Mouse (Mus musculus) retina, postnatal 1 day (tissue): ENCODE measurements around the gene Safb2.
"Not testable (repeated sequence)": the region's sequence is repeated elsewhere in the genome, so short reads cannot be mapped to it uniquely, and the experiment has no call there.

Experiments
- DNase-seq: peaks from one replicate; pipeline ENCODE4 v3.0.0-alpha.2; 2012

Gene Safb2

DNA sequence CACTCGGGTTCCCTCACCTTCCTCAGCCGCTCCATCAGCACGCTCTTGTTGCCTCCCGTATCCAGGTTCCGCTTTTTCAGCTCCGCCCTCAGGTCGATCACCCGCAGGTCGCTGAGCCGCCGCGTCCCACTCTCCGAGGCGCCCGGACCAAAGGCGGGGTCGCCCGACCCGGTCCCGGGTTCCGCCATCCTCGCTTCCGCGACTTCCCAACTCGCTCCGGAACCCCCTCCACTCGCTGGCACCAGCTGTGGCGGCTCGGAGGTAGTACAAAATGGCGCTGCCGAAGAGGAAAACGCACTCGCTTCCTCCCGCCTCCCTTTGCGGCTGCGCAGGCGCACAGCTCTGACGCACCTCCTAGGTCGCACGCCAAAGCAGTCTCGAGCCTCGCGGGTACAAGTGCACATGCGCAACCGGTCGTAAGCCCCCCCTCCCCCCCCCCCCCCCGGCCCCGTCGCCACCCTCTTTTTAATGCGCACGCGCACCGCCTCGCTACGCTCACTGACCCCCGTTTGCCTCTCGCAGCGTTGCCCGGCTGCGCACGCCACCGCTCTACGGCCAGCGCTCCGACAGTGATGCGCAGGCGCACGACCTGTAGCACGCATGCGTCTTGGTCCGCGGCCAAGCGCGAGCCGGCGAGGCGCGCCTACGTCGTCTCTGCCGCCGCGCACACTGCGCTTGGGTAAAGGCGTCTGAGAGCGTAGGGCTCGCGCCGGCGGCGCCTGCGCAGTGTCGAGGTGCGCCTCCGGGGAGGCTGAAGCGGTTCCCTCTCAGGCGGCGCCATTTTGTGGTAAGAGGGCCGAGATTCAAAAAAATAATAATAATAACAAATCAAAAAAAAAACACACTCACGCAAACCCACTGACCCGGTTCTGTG, at the start of gene Safb2, which contains the start of gene Safb:
Gene Safb2, minus strand, starts transcription at position 329 of the 874 bp plus-strand sequence.
Gene Safb, plus strand, starts transcription at position 569 of the 874 bp plus-strand sequence.
- peak; percentile 99 for DNase-seq

DNA sequence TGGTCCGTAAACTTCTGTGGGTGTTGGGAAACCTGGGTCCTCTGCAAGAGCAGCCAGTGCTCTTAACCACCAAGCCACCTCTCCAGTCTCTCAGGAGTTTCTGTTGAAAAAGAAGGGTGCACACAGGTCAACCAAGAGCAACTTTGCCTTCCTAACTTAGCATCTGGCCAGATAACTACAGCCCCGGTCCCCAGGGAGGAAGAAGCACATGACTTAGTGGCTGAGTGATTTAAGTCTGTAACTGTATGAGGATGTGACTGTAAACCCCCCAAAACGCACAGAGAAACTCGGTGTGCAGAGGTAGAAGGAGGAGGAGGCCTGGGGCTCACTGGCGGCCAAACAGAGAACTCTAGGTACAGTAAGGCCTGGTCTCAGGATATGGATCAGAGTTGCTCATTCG, 49.6 kb upstream of the Safb2 start:
- no peak for DNase-seq

DNA sequence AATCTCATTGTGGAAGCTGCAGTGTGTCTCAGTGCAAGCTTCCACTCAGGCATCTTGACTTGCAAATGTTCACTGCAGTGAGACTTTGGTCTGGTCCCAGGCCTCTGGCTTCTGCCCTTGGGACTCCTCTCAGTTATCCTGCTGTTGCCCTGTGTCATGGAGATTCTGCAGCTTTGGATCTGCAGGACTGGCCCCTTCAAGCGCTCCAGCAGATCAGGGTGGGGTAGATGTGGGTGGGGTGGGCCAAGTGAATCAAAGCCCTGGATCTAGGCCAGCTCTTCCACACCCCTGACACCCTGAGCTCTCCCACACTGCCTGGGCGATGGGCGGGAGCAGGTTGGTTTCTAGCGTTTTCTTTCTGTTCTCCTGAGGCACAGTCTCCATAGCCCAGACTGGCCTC, 47.4 kb upstream of the Safb2 start:
- DNase-seq, result no peak

DNA sequence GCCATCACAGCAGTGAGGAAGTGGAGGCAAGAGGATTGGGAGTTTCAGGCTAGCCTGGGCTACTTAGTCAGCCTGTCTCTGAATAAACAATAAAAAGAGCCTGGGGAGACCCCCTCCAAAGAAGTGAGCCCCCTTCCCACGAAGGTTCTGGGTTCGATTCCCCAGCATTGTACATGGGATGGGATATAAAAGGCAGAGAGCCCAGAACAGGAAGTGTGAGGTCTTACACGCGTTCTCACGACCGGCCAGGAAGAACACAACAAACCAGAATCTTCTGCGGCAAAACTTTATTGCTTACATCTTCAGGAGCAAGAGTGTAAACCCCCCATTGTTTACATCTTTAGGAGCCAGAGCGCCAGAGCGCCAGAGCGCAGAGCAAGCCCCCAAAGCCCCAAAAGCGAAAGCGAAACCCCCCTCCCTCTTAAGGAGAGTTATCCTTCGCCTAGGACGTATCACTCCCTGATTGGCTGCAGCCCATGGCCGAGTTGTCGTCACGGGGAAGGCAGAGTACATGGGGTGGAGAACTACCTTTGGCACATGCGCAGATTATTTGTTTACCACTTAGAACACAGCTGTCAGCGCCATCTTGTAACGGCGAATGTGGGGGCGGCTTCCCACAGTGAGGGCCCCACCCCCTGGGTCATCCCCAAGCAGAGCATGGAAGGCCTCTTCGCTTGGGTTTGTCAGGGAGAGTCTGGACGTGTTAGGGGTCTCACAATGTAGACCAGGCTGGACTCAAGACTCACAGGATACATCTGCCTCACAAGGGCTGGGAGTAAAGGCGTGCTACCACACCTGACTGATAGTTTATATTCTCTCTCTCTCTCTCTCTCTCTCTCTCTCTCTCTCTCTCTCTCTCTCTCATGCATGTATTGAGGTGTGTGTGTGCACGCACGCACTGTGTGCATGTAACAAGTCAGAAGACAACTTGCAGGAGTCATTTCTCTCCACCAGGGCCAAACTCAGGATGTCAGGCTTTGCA, 45.7 kb upstream of the Safb2 start:
- DNase-seq, result not testable (repeated sequence)

DNA sequence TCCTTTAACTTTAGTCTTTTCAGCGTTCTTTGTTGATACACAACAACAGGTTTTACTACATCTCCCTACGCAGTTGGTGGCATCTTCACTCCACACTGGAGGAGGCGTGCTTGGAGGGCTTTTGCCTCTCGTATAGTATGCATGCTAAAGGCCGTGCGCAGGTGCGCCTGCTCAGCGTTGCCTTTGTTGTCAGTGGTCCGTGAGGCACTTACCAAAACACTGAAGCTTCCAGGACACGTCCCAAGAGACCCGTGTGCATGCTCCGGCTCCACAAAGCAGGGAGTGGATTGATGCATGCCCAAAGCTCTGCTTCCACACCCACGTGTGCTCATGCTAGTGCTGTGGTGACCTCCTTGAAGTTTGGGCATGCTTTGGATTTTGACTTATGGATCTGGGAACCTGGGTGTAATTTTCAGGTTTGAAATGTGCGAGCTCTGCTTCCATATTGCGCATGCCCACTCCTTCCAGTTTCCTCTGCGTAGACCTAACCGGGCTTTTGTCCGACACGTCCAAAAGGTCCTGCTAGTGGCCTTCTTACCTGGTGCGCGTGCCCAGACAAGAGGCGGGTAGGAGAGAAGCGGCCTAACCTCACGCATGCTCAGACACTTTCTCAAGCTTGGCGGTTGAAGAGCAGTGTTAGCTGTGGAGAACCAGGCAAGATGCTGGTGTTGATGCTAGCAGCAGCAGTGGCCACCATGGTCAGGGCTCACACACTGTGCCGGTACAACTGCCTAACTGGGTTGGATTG, 43.3 kb upstream of the Safb2 start, which contains the start of gene Catsperd:
Gene Catsperd, plus strand, starts transcription at position 614 of the 748 bp plus-strand sequence.
- DNase-seq, result peak; percentile 51

DNA sequence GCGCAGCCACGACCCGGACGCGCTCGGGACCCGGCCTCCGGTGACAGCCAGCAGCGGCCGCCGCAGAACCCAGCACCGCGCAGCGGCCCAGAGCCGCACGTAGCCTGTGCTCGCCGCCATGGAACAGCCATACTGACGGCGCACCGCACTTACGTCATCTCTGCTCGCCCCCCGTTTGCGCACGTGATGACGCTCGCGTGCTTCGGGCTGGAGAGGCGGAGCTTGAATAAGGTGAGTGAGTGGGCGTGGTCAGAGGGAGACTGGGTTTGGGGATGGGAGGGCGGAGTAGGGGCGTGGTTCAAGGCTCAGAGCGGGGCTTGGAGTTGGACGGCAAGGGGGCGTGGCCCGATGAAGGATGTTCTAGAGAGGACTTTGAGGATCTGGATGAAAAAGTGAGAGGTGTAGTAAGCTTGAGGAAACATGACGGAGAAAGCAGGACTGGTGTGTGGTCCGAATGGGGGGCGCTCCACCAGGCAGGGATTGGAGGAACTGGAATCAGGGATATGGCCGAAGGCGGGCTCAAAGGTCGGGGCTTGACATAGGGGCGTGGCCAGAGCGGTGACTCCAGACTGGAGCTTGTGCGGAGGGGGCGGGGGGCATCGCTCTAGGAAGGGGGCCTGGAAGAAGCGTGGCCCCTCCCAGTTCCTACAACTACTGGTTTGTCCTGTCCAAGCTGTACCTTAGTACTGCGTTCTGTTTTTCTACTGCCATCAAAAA, 42.5 kb upstream of the Safb2 start, which contains the start of gene Lonp1:
Gene Lonp1, minus strand, starts transcription at position 134 of the 717 bp plus-strand sequence.
- peak; percentile 98 for DNase-seq

DNA sequence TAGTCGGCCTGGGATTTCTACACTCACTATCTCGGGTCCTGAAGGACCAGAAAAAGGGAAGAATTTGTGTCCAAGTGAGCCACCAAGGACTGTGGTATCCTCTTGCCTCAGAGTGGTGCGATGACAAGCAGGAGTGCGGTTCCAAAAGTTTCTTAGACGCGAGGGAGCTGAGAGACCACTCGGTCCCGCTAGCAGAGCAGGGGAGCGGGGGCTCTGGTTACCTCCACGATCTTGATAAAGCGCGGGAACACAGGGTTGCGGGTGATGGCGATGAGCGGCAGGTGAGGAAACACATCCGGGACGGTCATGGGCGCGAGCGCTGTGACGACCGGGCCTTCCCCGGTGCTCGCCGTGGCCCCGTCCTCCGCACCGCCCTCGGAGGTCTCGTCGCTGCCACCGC, 41.9 kb upstream of the Safb2 start:
- DNase-seq, result no peak

DNA sequence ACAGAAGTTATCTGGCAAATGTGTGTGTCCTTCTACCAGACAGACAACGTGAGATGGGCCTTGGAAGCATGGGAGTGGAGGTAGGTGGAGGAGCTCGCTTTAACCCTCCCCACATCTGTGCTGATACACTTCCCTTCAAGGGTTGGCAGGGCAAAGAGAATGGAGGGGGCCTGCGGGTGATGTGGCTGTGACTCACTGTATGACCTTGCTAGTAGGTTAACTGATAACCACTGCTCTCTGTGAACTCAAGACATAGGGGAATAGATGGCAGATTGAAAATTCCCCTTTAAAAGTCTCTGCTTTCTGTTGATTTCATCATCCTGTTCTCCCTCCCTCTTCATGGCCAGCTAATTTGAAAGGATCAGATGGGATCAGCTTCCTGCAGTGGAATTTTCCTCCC, 41.1 kb upstream of the Safb2 start:
- DNase-seq, result no peak

DNA sequence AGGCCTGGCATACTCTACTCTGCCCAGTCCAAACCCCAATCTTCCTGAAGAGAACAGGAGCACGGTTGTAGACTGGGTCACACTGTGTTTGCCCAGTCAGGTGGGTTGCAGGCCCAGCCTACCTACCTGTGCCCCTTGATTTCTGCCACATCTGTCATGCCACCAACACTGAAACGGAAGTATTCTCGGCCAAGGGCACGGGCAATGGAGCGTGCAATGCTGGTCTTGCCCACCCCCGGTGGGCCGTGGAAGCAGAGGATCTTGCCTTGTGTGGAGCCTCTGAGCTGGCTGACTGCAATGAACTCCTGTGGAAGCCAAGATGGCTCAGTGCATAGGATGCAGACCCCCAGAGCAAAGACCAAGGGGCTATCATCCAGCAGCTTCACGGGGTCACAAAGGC, 33.2 kb upstream of the Safb2 start:
- DNase-seq, result no peak

DNA sequence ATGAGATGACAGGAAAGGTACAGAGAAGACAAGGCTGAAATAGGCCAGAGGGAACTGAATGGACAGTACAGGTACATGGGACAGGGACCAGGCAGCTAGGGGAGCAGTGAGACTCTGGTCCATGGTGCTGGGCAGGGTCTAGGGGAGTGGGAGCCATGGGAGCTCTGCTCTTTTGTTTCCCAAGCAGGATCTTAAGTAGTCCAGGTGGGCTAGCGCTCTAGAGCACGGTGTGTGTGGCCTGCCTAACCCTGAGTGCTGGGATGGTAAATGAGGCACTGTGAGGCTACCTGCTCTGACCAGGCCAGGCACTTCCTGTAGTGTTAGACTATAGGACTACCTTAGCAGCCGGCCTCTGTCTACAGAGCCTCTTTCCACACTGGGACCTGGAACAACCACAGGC, 32.3 kb upstream of the Safb2 start:
- no peak for DNase-seq

DNA sequence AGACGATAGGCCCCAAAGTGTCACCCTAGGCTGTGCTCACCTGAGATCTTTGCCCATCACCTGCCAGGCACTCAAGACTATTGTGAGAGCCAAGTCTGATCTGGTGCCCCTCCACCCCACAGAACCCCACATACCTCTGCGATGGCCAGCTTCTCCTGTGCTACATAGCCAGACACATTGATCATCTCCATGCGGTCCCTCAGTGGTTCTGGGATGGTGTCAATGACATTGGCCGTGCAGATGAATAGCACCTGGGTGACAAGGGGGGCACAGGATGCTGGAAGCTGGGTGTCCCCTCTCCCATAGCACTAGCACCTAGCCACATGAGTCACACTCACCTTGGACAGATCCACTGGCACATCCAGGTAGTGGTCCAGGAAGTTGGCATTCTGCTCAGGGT, 31.4 kb upstream of the Safb2 start:
- no peak for DNase-seq

DNA sequence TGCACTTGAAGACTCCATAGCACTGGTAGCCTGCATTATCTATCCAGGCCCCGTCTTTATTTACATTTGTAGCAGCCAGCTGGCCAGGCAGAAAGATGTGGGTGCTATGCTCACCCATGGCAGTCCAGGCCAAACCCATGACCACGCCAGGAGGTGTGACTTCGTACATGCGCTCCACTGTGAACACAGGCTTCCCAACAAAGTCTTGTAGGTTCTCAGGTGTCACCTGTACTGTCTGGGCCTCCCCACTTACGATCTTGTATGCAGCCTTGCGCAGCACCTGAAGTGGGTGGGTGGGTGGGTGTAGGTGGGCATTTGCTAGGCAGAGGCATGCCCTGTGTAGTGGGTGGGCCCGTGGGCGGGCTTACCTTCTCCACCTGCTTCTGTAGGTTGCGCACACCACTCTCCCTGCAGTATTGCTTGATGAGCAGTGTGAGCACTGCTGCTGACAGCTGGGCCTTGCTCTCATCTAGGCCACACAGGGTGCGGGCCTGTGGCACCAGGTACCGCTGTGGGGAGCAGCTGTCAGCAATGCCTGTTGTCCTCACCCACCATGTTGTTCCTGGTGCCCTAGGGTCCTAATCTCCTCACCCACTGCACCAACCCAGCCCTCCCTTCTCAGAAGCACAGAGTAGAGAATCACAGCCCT, 30.9 kb upstream of the Safb2 start:
- DNase-seq, result no peak

DNA sequence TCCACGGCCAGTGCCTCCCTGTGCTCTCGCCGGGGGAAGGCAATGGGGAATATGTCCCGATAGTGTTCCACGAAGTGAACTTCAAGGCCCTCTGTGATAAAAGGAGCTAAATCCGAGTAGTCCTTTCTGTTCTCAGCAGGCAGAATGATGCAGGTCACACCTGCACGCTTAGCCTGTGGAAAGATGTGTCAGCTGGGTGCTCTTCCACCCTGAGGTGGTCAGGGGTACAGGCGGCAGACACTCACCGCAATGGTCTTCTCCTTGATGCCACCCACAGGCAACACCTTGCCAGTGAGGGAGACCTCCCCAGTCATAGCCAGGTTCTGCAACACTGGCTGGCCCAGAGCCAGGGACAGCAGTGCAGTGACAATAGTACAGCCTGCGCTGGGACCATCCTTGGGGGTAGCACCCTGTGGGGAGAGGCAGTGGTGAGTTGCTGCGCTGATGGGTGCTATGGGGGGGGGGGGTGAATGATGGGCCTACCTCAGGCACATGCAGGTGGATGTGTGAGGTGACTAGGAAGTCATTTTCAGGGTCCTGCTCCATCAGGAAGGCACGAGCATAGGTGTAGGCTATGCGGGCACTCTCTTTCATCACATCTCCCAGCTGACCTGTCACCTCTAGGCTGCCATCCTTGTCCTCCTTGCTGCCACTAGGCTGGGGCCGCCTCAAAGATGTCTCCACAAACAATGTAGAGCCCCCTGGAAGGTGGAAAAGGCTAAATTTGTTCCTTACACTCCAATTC, 30.2 kb upstream of the Safb2 start:
- no peak for DNase-seq

DNA sequence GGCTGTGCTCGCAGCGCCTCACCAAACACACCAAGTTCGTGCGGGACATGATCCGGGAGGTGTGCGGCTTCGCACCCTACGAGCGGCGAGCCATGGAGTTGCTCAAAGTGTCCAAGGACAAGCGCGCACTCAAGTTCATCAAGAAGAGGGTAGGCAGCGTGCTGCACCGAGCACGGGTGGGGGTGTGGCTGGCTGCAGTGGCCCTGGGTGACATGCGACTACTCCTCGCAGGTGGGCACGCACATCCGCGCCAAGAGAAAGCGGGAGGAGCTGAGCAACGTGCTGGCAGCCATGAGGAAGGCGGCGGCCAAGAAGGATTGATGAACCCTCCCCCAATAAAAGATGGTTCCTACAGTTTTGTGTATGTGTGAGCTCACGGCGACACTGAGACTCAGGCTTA, 29.5 kb upstream of the Safb2 start:
- DNase-seq, result peak; percentile 24

DNA sequence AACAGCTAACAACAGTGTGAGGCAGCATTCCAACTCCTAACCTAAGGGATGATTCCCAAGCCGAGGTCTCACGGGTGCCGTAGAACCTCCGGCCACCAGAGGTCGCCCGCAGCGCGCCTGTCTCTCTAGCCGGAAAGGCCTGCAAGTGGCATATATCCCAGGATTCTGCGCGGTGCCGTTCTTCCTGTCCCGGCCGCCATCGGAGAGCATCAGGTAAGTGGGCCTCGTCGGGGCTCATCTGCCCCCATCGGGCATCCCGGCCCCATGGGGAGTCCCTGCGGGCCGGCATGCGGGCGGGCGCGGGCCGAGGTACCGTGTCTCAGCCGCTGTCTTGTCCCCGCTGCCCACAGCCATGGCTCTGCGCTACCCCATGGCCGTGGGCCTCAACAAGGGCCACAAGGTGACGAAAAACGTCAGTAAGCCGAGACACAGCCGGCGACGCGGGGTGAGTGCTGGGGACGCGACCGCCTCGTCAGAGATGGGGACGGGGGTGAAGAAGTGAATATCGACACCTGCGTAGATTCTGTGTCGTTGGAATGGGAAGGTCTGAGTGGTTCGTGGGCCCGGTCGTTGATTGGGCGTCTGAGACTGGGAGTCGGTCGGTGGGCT, 29.0 kb upstream of the Safb2 start, which contains the start of gene Rpl36:
Gene Rpl36, plus strand, starts transcription at position 181 of the 609 bp plus-strand sequence.
- DNase-seq, result peak; percentile 96

DNA sequence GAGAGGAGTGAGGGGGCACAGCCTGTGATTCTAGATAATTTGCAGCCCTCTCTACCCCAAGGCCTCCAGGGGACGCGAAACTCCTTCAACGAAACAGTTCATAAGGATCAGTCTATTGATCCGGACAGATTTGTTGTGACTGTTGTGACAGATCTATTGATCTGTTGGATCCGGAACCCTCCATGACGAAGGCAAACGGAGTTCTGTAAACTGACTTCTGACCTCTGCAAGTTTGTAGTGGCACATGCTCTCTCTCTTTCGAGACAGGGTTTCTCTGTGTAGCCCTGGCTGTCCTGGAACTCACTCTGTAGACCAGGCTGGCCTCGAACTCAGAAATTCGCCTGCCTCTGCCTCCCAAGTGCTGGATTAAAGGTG, 28.2 kb upstream of the Safb2 start:
- not testable (repeated sequence) for DNase-seq

DNA sequence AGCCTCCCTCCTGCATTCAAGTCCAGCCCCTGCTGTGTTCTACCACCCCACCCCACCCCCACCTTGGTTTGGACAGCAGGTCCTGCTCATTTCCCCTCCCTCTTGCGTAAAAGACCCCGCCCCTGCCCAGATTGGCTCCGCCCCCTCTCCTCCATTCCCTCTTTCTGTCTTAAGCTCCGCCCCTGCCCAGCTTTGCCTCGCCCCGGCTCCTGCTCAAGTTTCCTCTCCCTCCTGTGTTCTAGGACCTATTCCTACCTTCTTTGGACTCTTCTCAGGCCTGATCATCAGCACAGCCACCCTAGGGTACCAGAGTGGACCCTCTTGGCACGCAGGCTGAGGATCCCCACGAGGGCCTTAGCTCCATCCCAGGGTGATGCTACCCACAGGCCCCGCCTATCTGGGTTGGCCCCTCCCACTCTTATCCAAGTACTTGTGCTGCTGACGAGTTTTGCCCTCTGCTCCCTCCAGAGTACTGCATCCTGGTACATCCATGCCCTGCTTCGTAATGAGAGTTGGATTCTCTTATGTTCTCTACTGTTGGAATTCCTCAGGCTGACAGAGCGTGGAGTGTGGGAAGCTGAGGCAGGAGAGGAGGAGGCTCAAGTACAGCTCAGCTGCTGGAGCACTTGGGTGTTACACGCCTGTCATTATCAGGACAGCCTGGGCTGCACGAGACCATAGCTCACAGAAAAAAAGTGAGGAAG, 27.6 kb upstream of the Safb2 start:
- peak; percentile 63 for DNase-seq

DNA sequence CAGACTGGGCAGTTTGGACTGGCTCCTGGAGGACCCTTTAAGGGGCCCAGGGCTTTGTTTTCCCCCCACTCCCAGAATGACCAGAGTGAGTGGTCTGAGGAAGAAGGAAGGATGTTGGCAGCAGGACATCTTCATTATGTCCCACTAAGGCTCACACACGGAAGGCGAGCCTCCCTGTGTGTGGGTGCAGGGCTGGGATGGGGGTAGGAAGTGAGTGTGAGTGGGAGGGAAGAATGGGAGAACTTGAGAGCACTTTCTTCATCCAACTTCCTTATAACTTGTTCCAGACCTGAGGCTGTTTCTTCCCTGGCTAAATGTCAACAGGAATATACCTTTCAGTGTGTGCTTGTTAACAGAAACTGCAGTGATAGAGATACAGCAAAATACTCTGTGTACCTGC, 26.9 kb upstream of the Safb2 start:
- DNase-seq, result no peak

DNA sequence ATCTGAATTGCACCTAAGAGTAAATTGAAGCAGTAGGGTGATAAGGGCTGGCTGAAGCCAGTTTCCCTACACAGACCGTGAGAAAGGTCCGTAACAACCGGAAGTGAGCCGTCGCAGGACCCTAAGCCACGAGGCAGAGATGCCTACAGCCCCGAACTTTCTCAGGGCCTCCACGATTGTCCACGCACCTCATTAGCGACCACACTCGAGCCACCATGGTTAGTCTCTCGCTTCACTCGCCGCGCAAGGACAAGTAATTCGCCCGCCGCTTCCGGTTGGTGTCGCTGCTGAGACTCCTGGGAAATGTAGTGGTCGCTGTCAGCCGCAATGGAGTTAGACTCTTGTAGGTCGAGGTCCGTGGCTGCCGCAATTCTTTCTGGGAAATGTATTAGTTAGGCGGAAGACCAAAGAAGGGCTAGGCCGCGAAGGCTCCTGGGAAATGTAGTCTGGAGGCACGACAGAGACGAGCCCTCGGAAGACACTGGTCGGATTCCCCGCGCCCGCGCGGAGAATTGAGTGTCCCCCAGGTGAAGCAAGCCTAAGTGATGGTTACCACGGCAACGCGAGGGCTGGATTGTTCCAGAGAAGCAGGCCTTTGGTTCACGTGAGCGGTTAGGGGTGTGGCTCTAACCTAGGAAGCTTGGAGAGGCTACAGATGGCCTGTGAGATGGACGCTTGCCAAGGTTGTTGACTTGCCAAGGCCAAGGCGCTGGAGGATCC, 25.2 kb upstream of the Safb2 start, which contains the start of gene 2410015M20Rik:
Gene 2410015M20Rik, minus strand, starts transcription at position 320 of the 720 bp plus-strand sequence.
- DNase-seq, result peak; percentile 99
